Mouse (Mus musculus) pancreas, adult 10 weeks (tissue): ENCODE data around the gene Nxf2. TPM values are rescaled to one million over a fixed set of nuclear protein-coding genes. Genes with fewer than 3 reads are reported as not detected.

Source experiments
- polyA plus RNA-seq: library from polyadenylated mRNA; stranded (reverse); fragments of 350-450 nt; fragmentation: Illumina TruSeq; extraction: RNeasy Lipid Tissue Mini Kit (QIAGEN cat#74804); gene quantifications from one replicate; pipeline ENCODE4 v1.2.3, GENCODE M21; 2015; ENCODE audit warnings: low read depth, low replicate concordance; ENCODE audit not compliant: insufficient read depth

The Nxf2 gene
- polyA plus RNA-seq: not detected

GRCm38 (mm10) chrX:134964546-134964945 is at the start of gene Nxf2:
Gene Nxf2, minus strand, starts transcription at chrX:134964754.

GRCm38 (mm10) chrX:135008720-135009470 is 44.3 kb upstream of the Nxf2 start, which contains the start of gene Zmat1:
Gene Zmat1, minus strand, starts transcription at chrX:135009209.

Other genes with a start within 250 kb of the Nxf2 start
- 5.2 TPM for gene Armcx1, start 246.8 kb downstream of the Nxf2 start, polyA plus RNA-seq
- gene Armcx6, start 213.3 kb downstream of the Nxf2 start, polyA plus RNA-seq: 1.3 TPM
- 15.3 TPM for gene Armcx3, start 208.2 kb downstream of the Nxf2 start, polyA plus RNA-seq
- 6.6 TPM for gene Armcx2, start 155.5 kb downstream of the Nxf2 start, polyA plus RNA-seq
- 2.0 TPM for gene Zmat1, start 44.5 kb upstream of the Nxf2 start, polyA plus RNA-seq
- gene Gm15023, start 212.9 kb upstream of the Nxf2 start, polyA plus RNA-seq: not detected
- gene Tceal6, start 245.9 kb upstream of the Nxf2 start, polyA plus RNA-seq: not detected